Mouse (Mus musculus): ENCODE data around the gene Tldc1. TPM values are rescaled to one million over a fixed set of nuclear protein-coding genes. Genes with fewer than 3 reads are reported as not detected.

Gene Tldc1
- polyA plus RNA-seq, 1 experiment from 2014 or later = 6.1 TPM

DNA sequence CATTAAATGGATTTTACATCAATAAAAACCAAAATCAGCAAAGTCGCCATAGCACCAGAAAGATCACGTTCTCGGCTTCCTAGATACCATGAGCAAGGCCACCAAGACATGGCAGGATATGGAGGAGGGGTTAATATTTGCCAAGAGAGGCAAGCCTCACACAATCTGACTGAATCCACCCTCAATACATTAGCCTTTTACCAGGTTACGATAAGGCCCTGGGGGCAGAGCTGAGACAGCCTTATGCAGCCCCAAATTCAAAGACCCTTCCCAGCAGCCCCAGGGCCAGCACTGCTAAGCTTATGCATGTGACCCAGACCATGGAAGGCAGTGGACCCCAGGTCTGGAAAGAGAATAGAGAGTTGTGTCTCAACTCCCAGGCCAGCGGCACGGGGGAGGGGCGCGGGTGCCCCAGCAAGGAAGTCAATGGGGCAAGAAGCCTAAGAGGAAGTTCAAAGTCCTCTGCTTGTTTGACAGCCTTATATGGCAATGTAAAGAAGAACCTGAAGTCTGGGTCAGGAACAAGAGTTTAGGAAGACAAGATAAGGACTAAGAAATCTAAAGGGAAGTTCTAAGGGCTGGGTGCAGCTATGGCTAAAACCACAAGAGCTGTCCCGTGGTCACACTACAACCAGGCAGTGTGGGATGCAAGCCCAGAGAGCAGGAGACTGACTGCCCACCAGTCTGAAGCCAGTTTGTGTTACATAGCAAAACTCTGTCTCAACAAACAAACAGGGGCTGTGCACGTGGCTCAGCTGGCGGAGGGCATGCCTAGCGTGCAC is 34.6 kb upstream of the Tldc1 start:
- Histone ChIP-seq H3K27me3 (replicated peaks) (no peaks in the 10 kb centered on the region), H3K4me3 (no peak overlapping the region), H3K4me2 (peak overlapping the region; percentile 34), H3K4me1 (peaks cover 64% of the 10 kb centered on the region), H3K36me3 (peaks cover 35% of the 10 kb centered on the region), H3K9ac (0 out of 2 replicates have a peak overlapping the region, but pooled peaks have one; percentile 14), H3K27ac (peak overlapping the region; percentile 74), H3K9me3 (replicated peaks) (no peaks in the 10 kb centered on the region)
- 22% methylated on average over 12 of the region's 12 CpGs for WGBS (ENCODE audit: insufficient replicate concordance)
- peak; percentile 36 for ATAC-seq

DNA sequence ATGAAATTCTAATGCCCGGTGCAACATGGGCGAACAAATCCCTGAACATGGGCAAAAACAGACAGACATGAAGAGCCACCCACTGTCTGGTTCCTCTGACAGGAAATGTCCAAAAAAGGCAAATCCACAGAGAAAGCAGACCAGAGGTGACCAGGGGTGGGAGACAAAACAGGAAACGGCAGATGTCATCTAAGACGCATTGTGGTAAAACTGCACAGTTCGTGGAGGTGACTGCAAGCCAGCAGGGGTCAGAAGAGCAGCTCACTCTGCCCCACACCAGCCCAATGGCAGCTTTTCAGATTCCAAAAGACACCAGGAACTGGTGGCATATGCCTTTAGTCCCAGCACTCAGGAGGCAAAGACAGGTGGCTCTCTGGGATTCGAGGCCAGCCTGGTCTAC is 33.7 kb upstream of the Tldc1 start:
- ATAC-seq = no peak
- H3K4me1 ChIP-seq = peaks cover 61% of the 10 kb centered on the region
- H3K27me3 ChIP-seq (replicated peaks) = no peaks in the 10 kb centered on the region
- no peak overlapping the region for H3K4me3 ChIP-seq
- no peaks in the 10 kb centered on the region for H3K9me3 ChIP-seq (replicated peaks)
- no peak overlapping the region for H3K4me2 ChIP-seq
- H3K27ac ChIP-seq = peak overlapping the region; percentile 74
- WGBS (ENCODE audit: insufficient replicate concordance) = 29% methylated on average over 6 of the region's 6 CpGs
- H3K36me3 ChIP-seq = peaks cover 35% of the 10 kb centered on the region
- H3K9ac ChIP-seq = no peak overlapping the region

DNA sequence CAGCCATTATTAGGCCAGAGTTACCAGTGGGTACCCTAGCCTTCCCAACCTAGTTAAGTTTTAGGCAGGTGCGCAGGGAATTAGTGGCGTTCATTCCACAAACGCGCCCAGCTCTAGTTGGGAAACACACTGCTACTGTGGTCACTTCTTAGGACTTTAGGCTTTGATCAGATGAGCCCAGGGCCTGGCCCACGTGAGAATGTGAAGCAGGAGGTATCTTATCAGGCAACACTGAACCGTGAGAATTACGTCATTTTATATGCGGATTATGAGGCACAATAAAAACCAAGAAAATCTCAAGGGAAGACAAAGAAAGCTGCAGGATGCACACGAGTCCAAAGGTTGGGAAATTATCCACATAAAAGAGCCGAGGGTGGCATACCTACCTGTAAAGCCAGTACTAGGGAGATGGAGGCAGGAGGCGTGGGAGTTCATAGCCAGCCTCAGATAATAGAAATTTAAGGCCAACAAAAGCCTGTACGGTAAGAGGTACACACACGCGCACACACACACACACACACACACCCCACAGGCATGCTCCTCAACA is 32.8 kb upstream of the Tldc1 start:
- 69% methylated on average over 14 of the region's 14 CpGs for WGBS (ENCODE audit: insufficient replicate concordance)
- Histone ChIP-seq H3K36me3 (peaks cover 33% of the 10 kb centered on the region), H3K9ac (no peak overlapping the region), H3K9me3 (replicated peaks) (no peaks in the 10 kb centered on the region), H3K4me3 (no peak overlapping the region), H3K27ac (no peak overlapping the region), H3K4me1 (peaks cover 58% of the 10 kb centered on the region), H3K4me2 (no peak overlapping the region), H3K27me3 (replicated peaks) (no peaks in the 10 kb centered on the region)
- ATAC-seq = no peak

DNA sequence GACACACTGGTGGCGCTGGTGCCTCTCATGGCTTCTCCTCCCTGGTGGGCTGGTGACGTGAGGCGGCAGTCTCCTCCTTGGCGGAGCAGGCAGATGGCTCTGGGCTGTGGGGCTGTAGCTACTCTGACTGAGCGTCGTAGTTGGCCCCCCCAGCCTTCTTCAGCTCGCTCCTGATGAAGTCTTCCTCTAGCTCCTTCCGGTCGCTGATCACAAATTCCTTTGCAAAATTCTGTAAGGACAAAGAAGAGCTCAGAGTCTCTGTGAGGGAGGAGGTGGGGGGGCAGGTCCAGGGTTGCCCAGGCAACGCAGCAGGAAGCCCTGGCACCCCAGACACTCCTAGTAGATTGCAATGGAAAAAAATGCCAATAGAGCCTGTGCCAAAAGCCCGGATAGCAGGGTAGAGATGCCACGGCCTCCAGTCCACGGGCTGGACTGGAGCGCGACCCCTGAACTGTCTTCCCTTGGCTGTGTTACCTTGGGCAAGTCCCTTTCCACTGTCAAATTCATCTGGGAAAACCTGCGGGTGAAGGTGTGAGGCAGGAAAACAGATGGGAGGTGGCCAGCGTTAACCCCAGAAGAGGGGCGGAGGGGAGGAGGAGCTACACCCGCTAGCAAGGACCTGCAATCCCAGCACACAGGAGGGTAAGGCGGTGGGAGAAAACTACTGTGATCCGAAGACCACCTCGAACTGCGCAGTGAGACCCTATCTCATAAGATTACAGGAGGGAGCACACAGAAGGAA is 32.1 kb upstream of the Tldc1 start:
- H3K9me3 ChIP-seq (replicated peaks) = no peaks in the 10 kb centered on the region
- H3K27me3 ChIP-seq (replicated peaks) = no peaks in the 10 kb centered on the region
- peaks cover 26% of the 10 kb centered on the region for H3K36me3 ChIP-seq
- H3K27ac ChIP-seq = no peak overlapping the region
- H3K9ac ChIP-seq = no peak overlapping the region
- WGBS (ENCODE audit: insufficient replicate concordance) = 75% methylated on average over 23 of the region's 23 CpGs
- peaks cover 58% of the 10 kb centered on the region for H3K4me1 ChIP-seq
- no peak overlapping the region for H3K4me3 ChIP-seq
- ATAC-seq = no peak
- H3K4me2 ChIP-seq = no peak overlapping the region

DNA sequence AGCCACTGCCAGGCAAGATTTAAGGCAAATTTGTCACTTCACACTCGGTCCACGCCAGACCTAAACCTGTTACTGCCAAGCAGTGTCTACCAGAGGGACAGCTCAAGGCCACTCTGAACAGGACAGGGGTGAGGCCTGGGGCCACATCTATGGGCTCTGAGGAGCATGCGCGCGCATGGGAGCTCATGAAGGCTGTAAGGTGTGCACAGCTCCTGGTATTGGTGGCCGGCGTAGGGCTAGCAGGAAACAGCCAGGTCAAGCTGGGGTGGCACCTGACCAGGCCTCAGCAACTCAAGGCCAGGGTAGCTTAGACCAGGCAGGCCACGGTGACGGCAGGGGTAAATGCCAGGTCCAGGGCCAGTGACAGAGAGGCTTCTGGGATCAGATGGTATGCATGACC is 31.4 kb upstream of the Tldc1 start:
- Histone ChIP-seq H3K4me3 (no peak overlapping the region), H3K9me3 (replicated peaks) (no peaks in the 10 kb centered on the region), H3K36me3 (peaks cover 19% of the 10 kb centered on the region), H3K27ac (no peak overlapping the region), H3K27me3 (replicated peaks) (no peaks in the 10 kb centered on the region), H3K4me1 (peaks cover 54% of the 10 kb centered on the region), H3K9ac (no peak overlapping the region), H3K4me2 (no peak overlapping the region)
- ATAC-seq = no peak
- WGBS (ENCODE audit: insufficient replicate concordance) = 88% methylated on average over 9 of the region's 9 CpGs

DNA sequence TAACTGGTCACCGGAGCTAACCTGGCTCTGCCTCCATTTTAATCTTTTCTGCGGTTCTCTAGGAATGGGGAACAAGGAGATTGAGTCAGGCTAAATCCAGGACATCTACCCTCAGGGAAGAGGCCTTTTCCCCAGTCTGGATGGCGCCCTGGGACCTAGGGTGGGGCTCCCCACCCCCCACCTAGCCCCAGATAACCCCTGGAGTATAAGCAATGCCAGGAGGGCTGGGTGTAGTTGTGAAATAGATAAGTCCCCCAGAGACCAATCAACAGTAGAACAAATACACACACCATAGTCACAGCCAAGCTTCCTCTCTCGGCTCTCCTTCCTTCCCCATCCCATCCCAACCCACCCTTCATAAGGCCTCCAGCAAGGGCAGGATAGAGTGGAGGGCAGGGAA is 29.5 kb upstream of the Tldc1 start:
- Histone ChIP-seq H3K27me3 (replicated peaks) (peaks cover 5% of the 10 kb centered on the region; the same call in 1 of the 2 replicates), H3K9me3 (replicated peaks) (no peaks in the 10 kb centered on the region), H3K4me3 (no peak overlapping the region), H3K4me1 (peaks cover 34% of the 10 kb centered on the region), H3K27ac (no peak overlapping the region), H3K4me2 (no peak overlapping the region), H3K36me3 (peaks cover 17% of the 10 kb centered on the region), H3K9ac (no peak overlapping the region)
- 58% methylated on average over 4 of the region's 4 CpGs for WGBS (ENCODE audit: insufficient replicate concordance)
- no peak for ATAC-seq

DNA sequence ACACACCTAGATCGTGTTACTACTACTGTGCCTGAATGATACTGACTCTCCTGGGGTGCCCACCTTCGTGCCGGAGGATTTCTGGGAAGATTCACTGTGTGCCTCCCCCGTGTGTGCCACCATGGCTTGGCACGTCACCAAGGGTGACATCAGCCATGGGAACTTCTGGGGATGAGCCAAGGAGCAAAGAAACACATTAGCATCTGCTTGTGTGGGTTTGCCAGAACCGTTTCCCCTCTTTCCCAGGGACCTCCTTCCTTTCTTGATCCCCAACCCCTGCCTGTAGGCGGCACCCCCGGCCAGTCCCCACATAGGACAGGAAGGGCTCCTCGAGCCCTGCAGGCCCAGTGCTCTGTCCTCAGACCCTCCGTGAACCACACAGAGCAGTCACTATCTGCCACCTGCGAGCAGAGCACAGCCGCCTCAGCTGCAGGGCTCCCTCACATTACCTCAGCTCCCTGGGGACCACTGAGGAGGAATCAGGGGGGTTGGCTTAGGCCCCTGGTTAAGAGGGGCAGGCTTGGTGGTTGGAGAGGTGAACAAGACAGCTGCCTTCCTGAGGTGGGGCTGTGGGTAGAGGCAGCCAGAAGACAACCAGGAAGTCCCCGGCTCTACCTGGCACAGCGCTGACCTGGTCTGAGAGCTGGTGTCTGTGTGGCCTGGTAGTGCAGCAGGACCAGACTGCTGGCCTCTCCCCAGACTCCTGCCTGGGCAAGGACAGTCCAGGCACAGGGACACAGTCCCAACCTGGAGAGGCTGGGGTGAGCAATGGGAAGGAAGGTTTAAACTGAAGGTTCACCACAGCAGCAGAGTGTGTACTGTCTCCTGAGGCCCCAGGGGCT is 28.4 kb upstream of the Tldc1 start:
- peaks cover 5% of the 10 kb centered on the region; the same call in 1 of the 2 replicates for H3K27me3 ChIP-seq (replicated peaks)
- H3K9me3 ChIP-seq (replicated peaks) = no peaks in the 10 kb centered on the region
- H3K4me3 ChIP-seq = no peak overlapping the region
- 64% methylated on average over 14 of the region's 14 CpGs for WGBS (ENCODE audit: insufficient replicate concordance)
- no peak for ATAC-seq
- H3K4me1 ChIP-seq = peaks cover 24% of the 10 kb centered on the region
- H3K4me2 ChIP-seq = no peak overlapping the region
- no peak overlapping the region for H3K27ac ChIP-seq
- H3K36me3 ChIP-seq = peaks cover 17% of the 10 kb centered on the region
- no peak overlapping the region for H3K9ac ChIP-seq

DNA sequence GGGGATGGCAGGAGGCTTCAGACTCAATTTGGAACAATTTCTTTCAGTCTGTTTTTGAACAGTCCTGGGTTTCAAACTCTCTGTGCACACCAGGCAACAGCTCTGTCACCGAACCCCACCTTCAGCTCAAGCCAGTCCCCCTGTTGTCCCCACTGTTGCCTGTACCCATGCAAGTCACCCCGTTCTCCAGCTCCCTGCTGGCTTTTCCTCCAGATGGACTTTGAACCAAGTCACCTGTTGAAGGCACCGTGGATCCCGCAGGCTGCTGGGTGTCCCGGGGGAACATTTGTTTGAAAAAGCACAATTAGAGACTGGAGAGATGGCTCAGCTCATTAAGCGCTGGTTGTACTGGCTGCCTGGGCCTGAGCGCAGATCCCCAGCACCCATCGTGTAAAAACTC is 27.1 kb upstream of the Tldc1 start:
- no peak for ATAC-seq
- no peak overlapping the region for H3K27ac ChIP-seq

DNA sequence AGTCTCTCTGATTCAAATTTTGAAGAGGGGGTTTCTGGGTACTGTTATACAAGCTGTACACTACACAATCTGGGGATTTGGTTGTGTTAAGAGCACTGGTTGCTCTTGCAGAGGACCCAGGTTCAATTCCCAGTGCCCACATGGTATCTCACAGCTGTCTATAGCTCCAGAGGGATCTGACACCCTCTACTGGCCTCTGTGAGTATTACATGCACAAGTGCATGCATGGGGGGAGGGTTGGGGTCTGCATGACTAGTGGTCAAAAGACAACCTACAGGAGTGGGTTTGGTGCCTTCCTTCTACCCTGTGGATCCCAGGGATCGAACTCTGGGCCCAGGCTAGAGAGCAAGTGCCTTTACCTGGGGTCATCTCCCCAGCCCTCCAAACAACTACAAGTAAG is 24.4 kb upstream of the Tldc1 start:
- no peak overlapping the region for H3K4me3 ChIP-seq
- H3K9ac ChIP-seq = no peak overlapping the region
- no peak overlapping the region for H3K27ac ChIP-seq
- H3K27me3 ChIP-seq (replicated peaks) = peaks cover 5% of the 10 kb centered on the region; the same call in 1 of the 2 replicates
- no peaks in the 10 kb centered on the region for H3K9me3 ChIP-seq (replicated peaks)
- no peak for ATAC-seq
- WGBS (ENCODE audit: insufficient replicate concordance) = 67% methylated on average over 1 of the region's 1 CpGs
- H3K36me3 ChIP-seq = no peaks in the 10 kb centered on the region
- no peak overlapping the region for H3K4me2 ChIP-seq
- H3K4me1 ChIP-seq = peaks cover 17% of the 10 kb centered on the region

More for the DNA sequence above, 27.1 kb upstream of the Tldc1 start:
- peaks cover 17% of the 10 kb centered on the region for H3K36me3 ChIP-seq
- no peaks in the 10 kb centered on the region for H3K9me3 ChIP-seq (replicated peaks)
- peaks cover 11% of the 10 kb centered on the region for H3K4me1 ChIP-seq
- H3K9ac ChIP-seq = no peak overlapping the region
- WGBS (ENCODE audit: insufficient replicate concordance) = 65% methylated on average over 8 of the region's 8 CpGs
- no peak overlapping the region for H3K4me2 ChIP-seq
- peaks cover 5% of the 10 kb centered on the region; the same call in 1 of the 2 replicates for H3K27me3 ChIP-seq (replicated peaks)
- no peak overlapping the region for H3K4me3 ChIP-seq

DNA sequence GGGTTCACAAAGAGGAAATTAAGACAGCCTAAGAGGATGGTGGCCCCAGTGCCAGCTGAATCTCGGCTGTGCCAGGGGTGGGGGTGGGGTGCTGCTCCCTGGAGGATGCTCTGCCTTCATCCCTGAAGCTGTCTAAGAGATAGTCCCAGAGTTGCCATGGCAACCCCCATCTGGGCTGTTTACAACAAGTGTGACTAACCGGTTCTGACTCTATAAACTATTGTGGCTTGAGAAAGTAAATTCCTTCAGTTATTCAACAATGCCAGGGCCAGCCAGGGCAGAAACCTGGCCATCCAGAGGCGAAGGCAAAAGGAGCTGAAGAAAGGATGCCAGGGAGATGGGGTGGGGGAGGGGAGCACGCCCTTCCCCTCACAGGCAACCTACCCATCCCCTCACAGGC is 23.0 kb upstream of the Tldc1 start:
- H3K4me1 ChIP-seq = peaks cover 13% of the 10 kb centered on the region
- H3K9ac ChIP-seq = no peak overlapping the region
- ATAC-seq = no peak
- H3K4me3 ChIP-seq = no peak overlapping the region
- H3K9me3 ChIP-seq (replicated peaks) = no peaks in the 10 kb centered on the region
- no peak overlapping the region for H3K4me2 ChIP-seq
- H3K27ac ChIP-seq = no peak overlapping the region
- H3K27me3 ChIP-seq (replicated peaks) = peaks cover 11% of the 10 kb centered on the region; the same call in 1 of the 2 replicates
- 24% methylated on average over 4 of the region's 4 CpGs for WGBS (ENCODE audit: insufficient replicate concordance)
- no peaks in the 10 kb centered on the region for H3K36me3 ChIP-seq

DNA sequence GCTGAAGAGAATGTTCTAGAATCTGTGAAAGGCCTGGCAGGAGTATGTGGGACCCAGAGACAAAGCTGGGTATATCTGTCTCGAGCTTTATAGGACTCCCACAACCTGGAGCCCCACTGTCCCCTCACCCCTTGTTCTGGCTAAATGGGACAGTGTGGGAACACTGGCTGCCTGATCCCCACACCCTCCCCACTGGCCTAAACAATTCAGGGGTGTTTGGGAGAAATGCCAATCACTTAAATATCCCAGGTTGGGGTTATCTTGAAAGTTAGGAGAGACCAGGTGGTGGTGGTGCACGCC is 20.7 kb upstream of the Tldc1 start:
- H3K27me3 ChIP-seq (replicated peaks) = peaks cover 9% of the 10 kb centered on the region; the same call in 1 of the 2 replicates
- H3K4me3 ChIP-seq = no peak overlapping the region
- peak overlapping the region; percentile 44 for H3K4me2 ChIP-seq
- H3K9ac ChIP-seq = no peak overlapping the region
- H3K9me3 ChIP-seq (replicated peaks) = no peaks in the 10 kb centered on the region
- no peak overlapping the region for H3K27ac ChIP-seq
- ATAC-seq = peak; percentile 29; the same call in 1 of the 2 replicates
- peaks cover 13% of the 10 kb centered on the region for H3K4me1 ChIP-seq
- H3K36me3 ChIP-seq = no peaks in the 10 kb centered on the region
- 55% methylated on average over 2 of the region's 2 CpGs for WGBS (ENCODE audit: insufficient replicate concordance)
